Mouse (Mus musculus) neural tube, embryonic 11.5 days (tissue): ENCODE measurements around the gene Prkca. TPM values are rescaled to one million over a fixed set of nuclear protein-coding genes. Genes with fewer than 3 reads are reported as not detected.

ENCODE experiments used
- ATAC-seq: fragments of 200-750 bp; cut with Nextera tagmentation; 2 replicates; pipeline ENCODE4 v1.8.0; 2017; ENCODE audit warnings: moderate number of reproducible peaks, mild to moderate bottlenecking, moderate TSS enrichment, moderate library complexity; ENCODE audit not compliant: insufficient read depth, low FRiP score, low TSS enrichment
- DNase-seq: peaks from one replicate; pipeline ENCODE4 v3.0.0-alpha.2; 2015; ENCODE audit warnings: low spot score
- H3K27ac ChIP-seq: fragments of 300-500 bp; sonication (generic); 2 replicates; pipeline ENCODE4 v1.5.1; 2014; ENCODE audit warnings: low read depth, mild to moderate bottlenecking, low read length
- H3K27me3 ChIP-seq: fragments of 300-500 bp; sonication (generic); 2 replicates; pipeline ENCODE4 v1.6.1; 2014; ENCODE audit warnings: mild to moderate bottlenecking, low read length, mixed read lengths; ENCODE audit not compliant: control insufficient read depth, insufficient read depth
- H3K36me3 ChIP-seq: fragments of 300-500 bp; sonication (generic); 2 replicates; pipeline ENCODE4 v1.6.1; 2014; ENCODE audit warnings: mild to moderate bottlenecking, low read length, moderate library complexity, mixed read lengths; ENCODE audit not compliant: control insufficient read depth, insufficient read depth
- H3K4me1 ChIP-seq: fragments of 300-500 bp; sonication (generic); 2 replicates; pipeline ENCODE4 v1.6.1; 2014; ENCODE audit warnings: low read length, mixed read lengths; ENCODE audit not compliant: control insufficient read depth, insufficient read depth
- H3K4me2 ChIP-seq: fragments of 300-500 bp; sonication (generic); 2 replicates; pipeline ENCODE4 v1.6.1; 2014; ENCODE audit warnings: low read depth, mild to moderate bottlenecking, moderate library complexity
- H3K4me3 ChIP-seq: fragments of 300-500 bp; sonication (generic); 2 replicates; pipeline ENCODE4 v1.5.1; 2014; ENCODE audit warnings: low read depth, low read length
- H3K9ac ChIP-seq: fragments of 300-500 bp; sonication (generic); 2 replicates; pipeline ENCODE4 v1.6.1; 2014; ENCODE audit warnings: mild to moderate bottlenecking, low read length
- H3K9me3 ChIP-seq: fragments of 300-500 bp; sonication (generic); 2 replicates; pipeline ENCODE4 v1.6.1; 2016; ENCODE audit warnings: low read length; ENCODE audit not compliant: control insufficient read depth
- WGBS: fragments of 180-500 bp; shearing (Covaris S2); extraction: QIAGEN DNeasy Blood & Tissue Kit; methylation state at CpG from one replicate; pipeline ENCODE4 v1.1.7; 2014; 5-methylcytosine and 5-hydroxymethylcytosine counted together
- polyA plus RNA-seq: library from polyadenylated mRNA; unstranded; fragments of >200 nt; fragmentation: Nextera tagmentation; extraction: Ambion mirVana; gene quantifications from 2 replicates; pipeline ENCODE4 v1.2.1, GENCODE M21; 2014

Gene Prkca
- polyA plus RNA-seq, 1 experiment from 2014 or later, result 7.7 TPM

GRCm38 (mm10) chr11:108181012-108181713, 162.6 kb downstream of the Prkca start:
- Histone ChIP-seq H3K9ac (no peak overlapping the region), H3K36me3 (no peaks in the 10 kb centered on the region), H3K4me1 (no peaks in the 10 kb centered on the region; the same call in 1 of the 2 replicates), H3K4me2 (no peak overlapping the region), H3K27me3 (no peaks in the 10 kb centered on the region), H3K27ac (no peak overlapping the region), H3K9me3 (no peaks in the 10 kb centered on the region), H3K4me3 (no peak overlapping the region)
- ATAC-seq (no peak), DNase-seq (no peak)
- 76% methylated on average over 10 of the region's 10 CpGs for WGBS

DNA sequence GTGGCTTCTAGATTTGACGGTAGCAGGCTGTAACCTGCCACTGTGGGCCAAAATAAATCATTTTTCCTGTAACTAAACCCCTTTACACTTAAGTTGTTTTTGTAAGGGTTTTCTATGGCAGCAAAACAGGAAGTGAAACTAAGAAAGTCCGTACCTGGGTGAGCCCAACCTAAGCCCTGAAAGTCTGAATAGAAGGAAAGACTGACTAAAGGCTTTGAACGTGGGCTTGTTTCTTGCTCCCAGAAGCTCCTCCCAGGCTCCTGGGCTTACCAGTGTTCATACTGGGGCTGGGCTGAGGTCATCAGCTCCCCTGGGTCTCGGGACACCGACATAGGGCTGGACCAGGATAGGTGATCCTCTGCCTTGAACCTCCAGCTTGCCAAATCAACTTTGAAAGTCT, 164.9 kb downstream of the Prkca start:
- Histone ChIP-seq H3K4me1 (no peaks in the 10 kb centered on the region; the same call in 1 of the 2 replicates), H3K27me3 (no peaks in the 10 kb centered on the region), H3K9ac (no peak overlapping the region), H3K4me2 (no peak overlapping the region), H3K27ac (no peak overlapping the region), H3K4me3 (no peak overlapping the region), H3K9me3 (no peaks in the 10 kb centered on the region), H3K36me3 (no peaks in the 10 kb centered on the region)
- ATAC-seq (no peak), DNase-seq (no peak)
- WGBS, result 86% methylated on average over 5 of the region's 5 CpGs

- no peaks in the 10 kb centered on the region; the same call in 1 of the 2 replicates for H3K4me1 ChIP-seq
- no peak overlapping the region for H3K4me3 ChIP-seq
- H3K9me3 ChIP-seq, result no peaks in the 10 kb centered on the region
- no peak overlapping the region for H3K4me2 ChIP-seq
- H3K36me3 ChIP-seq, result no peaks in the 10 kb centered on the region
- H3K27ac ChIP-seq, result no peak overlapping the region
- DNase-seq (no peak), ATAC-seq (no peak)
- no peak overlapping the region for H3K9ac ChIP-seq
- no peaks in the 10 kb centered on the region for H3K27me3 ChIP-seq
- 95% methylated on average over 3 of the region's 3 CpGs for WGBS
These were observed 165.5 kb downstream of the Prkca start for GRCm38 (mm10) chr11:108178258-108178657.

DNA sequence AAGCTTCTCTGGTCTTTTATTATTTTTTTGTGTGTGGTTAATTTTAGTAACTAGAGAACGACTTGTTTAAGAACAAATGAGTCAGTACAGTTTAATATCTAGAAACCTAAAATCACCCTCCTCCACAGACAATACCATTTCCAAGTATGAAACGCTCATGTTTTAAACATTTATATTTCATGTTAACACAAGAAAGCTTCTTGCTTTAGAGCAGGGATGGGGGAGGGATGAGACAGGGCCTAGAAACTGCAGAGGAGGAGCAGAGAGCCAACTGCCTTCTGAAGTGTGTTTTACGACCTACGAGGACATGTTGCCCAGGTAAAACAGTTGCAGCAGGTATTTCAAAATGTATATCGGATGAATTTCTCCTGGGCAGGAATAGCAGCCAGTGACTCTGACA, 167.0 kb downstream of the Prkca start:
- H3K4me3 ChIP-seq, result no peak overlapping the region
- DNase-seq (no peak), ATAC-seq (no peak)
- no peaks in the 10 kb centered on the region for H3K27me3 ChIP-seq
- no peaks in the 10 kb centered on the region for H3K36me3 ChIP-seq
- no peak overlapping the region for H3K27ac ChIP-seq
- 91% methylated on average over 5 of the region's 5 CpGs for WGBS
- no peak overlapping the region for H3K9ac ChIP-seq
- H3K9me3 ChIP-seq, result no peaks in the 10 kb centered on the region
- no peak overlapping the region for H3K4me2 ChIP-seq
- no peaks in the 10 kb centered on the region; the same call in 1 of the 2 replicates for H3K4me1 ChIP-seq

DNA sequence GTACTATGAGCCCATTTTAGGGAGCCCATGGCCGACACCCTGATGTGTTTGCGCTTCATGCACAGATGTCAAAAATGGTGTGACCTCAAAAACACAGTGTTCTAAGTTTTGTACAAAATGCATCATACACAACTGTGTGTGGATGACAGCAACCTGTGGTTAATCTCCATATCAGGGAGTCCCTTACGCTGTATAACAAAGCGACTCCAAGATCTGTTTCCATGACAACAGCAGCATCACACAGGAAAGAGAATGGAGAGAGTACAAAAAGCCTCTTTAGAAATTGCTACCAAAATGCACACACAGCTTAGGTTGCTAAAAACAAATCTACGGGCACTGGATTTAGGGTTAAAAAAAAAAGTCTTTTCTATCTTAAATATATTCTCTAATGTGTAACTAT, 171.8 kb downstream of the Prkca start:
- no peaks in the 10 kb centered on the region for H3K4me1 ChIP-seq
- H3K27ac ChIP-seq, result no peak overlapping the region
- no peak overlapping the region for H3K9ac ChIP-seq
- no peak overlapping the region for H3K4me2 ChIP-seq
- no peak overlapping the region for H3K4me3 ChIP-seq
- no peaks in the 10 kb centered on the region for H3K36me3 ChIP-seq
- ATAC-seq, result no peak
- no peaks in the 10 kb centered on the region for H3K9me3 ChIP-seq
- no peak for DNase-seq
- WGBS, result 84% methylated on average over 5 of the region's 5 CpGs
- H3K27me3 ChIP-seq, result no peaks in the 10 kb centered on the region

DNA sequence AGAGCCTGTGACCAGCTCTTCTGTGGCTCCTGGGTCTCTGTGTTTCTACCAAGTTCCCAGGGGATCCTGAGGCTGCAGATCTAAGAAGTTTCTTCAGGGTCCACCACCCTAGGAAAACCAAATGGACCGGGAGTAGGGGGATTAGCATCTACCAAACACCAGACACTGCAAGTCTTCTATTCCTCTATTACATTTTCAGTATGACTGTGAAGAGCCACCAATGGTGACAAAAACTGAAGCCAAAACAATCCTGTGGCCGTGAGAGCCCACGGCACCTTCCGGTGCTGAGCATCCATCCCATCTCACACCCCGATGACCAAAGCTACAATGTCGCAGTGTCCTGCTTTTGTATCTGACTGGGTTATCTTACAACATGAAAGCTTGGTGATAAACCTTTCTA, 172.5 kb downstream of the Prkca start:
- Histone ChIP-seq H3K36me3 (no peaks in the 10 kb centered on the region), H3K4me3 (no peak overlapping the region), H3K9ac (no peak overlapping the region), H3K27me3 (no peaks in the 10 kb centered on the region), H3K27ac (no peak overlapping the region), H3K9me3 (no peaks in the 10 kb centered on the region), H3K4me2 (no peak overlapping the region), H3K4me1 (no peaks in the 10 kb centered on the region)
- DNase-seq (no peak), ATAC-seq (no peak)
- WGBS, result 92% methylated on average over 6 of the region's 6 CpGs

GRCm38 (mm10) chr11:108170107-108170506, 173.6 kb downstream of the Prkca start:
- ATAC-seq, result no peak
- no peak overlapping the region for H3K27ac ChIP-seq
- 91% methylated on average over 3 of the region's 3 CpGs for WGBS
- no peak for DNase-seq
- H3K4me2 ChIP-seq, result no peak overlapping the region
- H3K9me3 ChIP-seq, result no peaks in the 10 kb centered on the region
- no peak overlapping the region for H3K9ac ChIP-seq
- no peaks in the 10 kb centered on the region for H3K36me3 ChIP-seq
- H3K4me1 ChIP-seq, result no peaks in the 10 kb centered on the region
- H3K4me3 ChIP-seq, result no peak overlapping the region
- H3K27me3 ChIP-seq, result no peaks in the 10 kb centered on the region

DNA sequence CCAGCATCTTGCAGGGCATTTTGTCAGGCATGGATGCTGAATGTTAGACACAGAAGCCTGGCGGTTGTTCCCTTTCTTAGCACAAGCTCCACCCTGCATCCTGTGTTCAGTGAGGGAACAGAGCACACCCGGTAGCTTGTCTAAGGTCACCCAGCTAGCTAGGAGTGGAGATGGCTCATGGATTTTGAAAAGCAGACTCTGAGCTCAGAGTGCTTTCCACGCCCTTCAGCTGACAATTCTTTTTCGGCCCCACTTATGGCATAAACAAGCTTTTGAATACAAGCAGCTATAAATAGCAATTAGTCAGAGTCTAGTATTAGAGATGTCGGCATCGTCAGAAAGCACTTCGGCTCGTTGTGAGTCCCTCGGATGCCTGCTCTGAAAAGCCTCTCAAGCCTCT, 178.0 kb downstream of the Prkca start:
- no peak overlapping the region for H3K27ac ChIP-seq
- DNase-seq, result no peak
- H3K9ac ChIP-seq, result no peak overlapping the region
- no peaks in the 10 kb centered on the region for H3K36me3 ChIP-seq
- no peak for ATAC-seq
- H3K4me2 ChIP-seq, result no peak overlapping the region
- H3K4me3 ChIP-seq, result no peak overlapping the region
- WGBS, result 83% methylated on average over 9 of the region's 9 CpGs
- peaks cover 8% of the 10 kb centered on the region; the same call in 1 of the 2 replicates for H3K4me1 ChIP-seq
- no peaks in the 10 kb centered on the region for H3K27me3 ChIP-seq
- no peaks in the 10 kb centered on the region for H3K9me3 ChIP-seq

DNA sequence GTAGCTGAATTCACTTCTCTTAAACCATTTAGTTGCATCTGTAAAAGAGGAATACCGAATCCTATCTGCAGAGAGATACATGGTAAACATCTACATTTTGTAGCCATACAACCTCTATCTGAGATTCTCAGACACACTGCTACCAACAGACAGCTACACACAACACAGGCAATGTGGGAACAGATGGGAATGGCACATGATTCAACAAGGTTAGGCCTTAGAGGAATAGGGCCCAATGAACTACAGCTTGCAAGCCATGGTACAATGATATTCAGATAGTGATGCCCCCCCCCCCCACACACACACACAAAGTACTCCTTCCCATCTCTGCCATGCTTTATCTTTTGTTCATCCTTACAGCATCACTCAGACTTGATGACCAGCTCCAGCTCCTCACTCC, 181.1 kb downstream of the Prkca start:
- no peaks in the 10 kb centered on the region for H3K36me3 ChIP-seq
- peak overlapping the region; percentile 54; the same call in 1 of the 2 replicates for H3K27ac ChIP-seq
- 95% methylated on average over 1 of the region's 1 CpGs for WGBS
- H3K4me1 ChIP-seq, result peaks cover 8% of the 10 kb centered on the region; the same call in 1 of the 2 replicates
- H3K4me3 ChIP-seq, result no peak overlapping the region
- H3K27me3 ChIP-seq, result no peaks in the 10 kb centered on the region
- H3K4me2 ChIP-seq, result no peak overlapping the region
- H3K9me3 ChIP-seq, result no peaks in the 10 kb centered on the region
- DNase-seq (no peak), ATAC-seq (no peak)
- H3K9ac ChIP-seq, result no peak overlapping the region
